ENCODE assay signal across 12 mouse cellular contexts in genomic region chr5:32035721-32036320, GRCm38 (mm10).
DNase-seq lines count a peak whose midpoint lies in the region; ATAC-seq lines count a peak whose summit lies in the region.
"Had no signal": no experiment of that assay in that cellular context is flagged by ENCODE, and none has a peak within 500 bp of the region (broad histone marks: within the 10 kb centered on the region; RNA-seq: fewer than 3 reads in every experiment).

No protein-coding gene starts in this region.

- no peak overlapping the region for H3K4me3 ChIP-seq in hindbrain, embryonic 12.5 days
- H3K4me3 ChIP-seq: embryonic facial prominence, embryonic 15.5 days; limb, embryonic 13.5 days had no signal

- no peak overlapping the region for H3K9ac ChIP-seq in hindbrain, embryonic 12.5 days
- H3K9ac ChIP-seq: embryonic facial prominence, embryonic 15.5 days; limb, embryonic 13.5 days had no signal

- H3K4me2 ChIP-seq in hindbrain, embryonic 12.5 days (replicated peaks) = no peak overlapping the region
- H3K4me2 ChIP-seq: embryonic facial prominence, embryonic 15.5 days; limb, embryonic 13.5 days had no signal

- H3K36me3 ChIP-seq in hindbrain, embryonic 12.5 days = no peaks in the 10 kb centered on the region
- H3K36me3 ChIP-seq: embryonic facial prominence, embryonic 15.5 days; limb, embryonic 13.5 days had no signal

- no peaks in the 10 kb centered on the region; the same call in 1 of the 2 replicates for H3K4me1 ChIP-seq in hindbrain, embryonic 12.5 days
- H3K4me1 ChIP-seq: embryonic facial prominence, embryonic 15.5 days; limb, embryonic 13.5 days had no signal

- no peak overlapping the region for H3K27ac ChIP-seq in hindbrain, embryonic 12.5 days
- H3K27ac ChIP-seq: embryonic facial prominence, embryonic 15.5 days; limb, embryonic 13.5 days had no signal

- H3K9me3 ChIP-seq in hindbrain, embryonic 12.5 days (replicated peaks) = no peaks in the 10 kb centered on the region
- H3K9me3 ChIP-seq: embryonic facial prominence, embryonic 15.5 days; limb, embryonic 13.5 days had no signal

- no peaks in the 10 kb centered on the region for H3K27me3 ChIP-seq in hindbrain, embryonic 12.5 days
- H3K27me3 ChIP-seq: embryonic facial prominence, embryonic 15.5 days; limb, embryonic 13.5 days had no signal

- intact Hi-C loops in left cerebral cortex, postnatal 36 days (cut with DNase I) = loop anchor here (10.0 kb wide), 2 partner anchors 99 to 441 kb away; partner anchors contain the start of genes Fosl2 and Mrpl33
- intact Hi-C loops in heart, postnatal 14 days (cut with DNase I) = no loop called here

- DNase-seq in layer of hippocampus, adult 18-20 months (ENCODE audit: low spot score in 2 of 2) = peak; percentile 6 to 67
- DNase-seq in layer of hippocampus, postnatal 10 days (ENCODE audit: low spot score in 2 of 2) = no peak
- DNase-seq in 3134 (ENCODE audit: extremely low read depth, insufficient read length, low spot score) (peak; percentile 58), MN1 (ENCODE audit: low spot score) (peak; percentile 67)
- DNase-seq in left cerebral cortex, postnatal 36 days (ENCODE audit: low spot score in 2 of 2) = peak; percentile 32 to 40
- DNase-seq in heart, postnatal 14 days = no peak
- no peak for DNase-seq in adrenal gland, postnatal 36 days
- DNase-seq: cerebellum, adult 8-10 months; gastrocnemius, postnatal 14 days had no signal

- WGBS in hindbrain, embryonic 12.5 days = 82% methylated on average over 7 of the region's 7 CpGs

- no peak for ATAC-seq in hindbrain, embryonic 12.5 days (ENCODE audit: low FRiP score)

Comparison
In these comparisons a context has a peak if more than half of its experiments do, and no peak if none do; other contexts are left out.
1. DNase-seq: peak in layer of hippocampus, adult 18-20 months (2 of 2), 3134 (single experiment), MN1 (single experiment) and left cerebral cortex, postnatal 36 days (2 of 2); none in layer of hippocampus, postnatal 10 days (0 of 2), heart, postnatal 14 days (0 of 2) and adrenal gland, postnatal 36 days (0 of 2).